Mouse (Mus musculus): ENCODE data around the gene H2-D1. TPM values are rescaled to one million over a fixed set of nuclear protein-coding genes. Genes with fewer than 3 reads are reported as not detected.

H2-D1 gene
- polyA plus RNA-seq, 1 experiment from 2014 or later = 291 TPM

DNA sequence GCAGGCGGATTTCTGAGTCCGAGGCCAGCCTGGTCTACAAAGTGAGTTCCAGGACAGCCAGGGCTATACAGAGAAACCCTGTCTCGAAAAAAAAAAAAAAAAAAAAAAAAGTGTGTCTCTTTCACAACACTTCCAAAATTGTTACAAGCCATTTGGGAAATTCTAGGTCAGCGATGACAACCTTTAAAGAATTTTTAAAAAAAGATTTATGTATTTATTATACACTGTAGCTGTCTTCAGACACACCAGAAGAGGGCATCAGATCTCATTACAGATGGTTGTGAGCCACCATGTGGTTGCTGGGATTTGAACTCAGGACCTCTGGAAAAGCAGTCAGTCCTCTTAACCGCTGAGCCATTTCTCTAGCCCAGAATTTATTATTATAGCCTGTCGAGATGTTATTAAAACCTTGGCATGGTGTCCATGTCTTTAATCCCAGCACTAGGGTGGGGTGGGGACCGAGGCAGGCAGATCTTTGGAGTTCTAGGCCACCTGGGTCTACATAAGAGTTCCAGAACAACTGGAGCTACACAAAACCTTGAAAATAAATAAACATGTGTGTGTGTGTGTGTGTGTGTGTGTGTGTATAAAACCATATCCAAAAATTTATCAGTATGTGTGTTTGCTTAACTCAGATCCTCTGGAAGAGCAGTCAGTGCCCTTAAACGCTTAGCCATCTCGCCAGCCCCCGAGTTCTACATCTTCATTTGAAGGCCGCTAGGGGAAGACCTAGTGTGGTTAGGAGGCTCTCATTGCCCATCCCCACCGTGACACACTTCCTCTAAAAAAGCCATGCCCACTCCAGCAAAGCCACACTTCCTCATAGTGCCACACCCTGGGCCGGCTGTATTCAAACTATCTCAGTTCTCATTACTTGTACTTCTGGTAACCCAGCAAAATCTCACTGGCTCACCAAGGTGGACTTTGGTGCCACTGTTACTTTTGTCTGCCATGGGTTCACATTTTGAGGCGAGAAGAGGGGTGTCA, 3.7 kb upstream of the H2-D1 start:
- DNase-seq (peak; percentile 74), ATAC-seq (no peak)
- Histone ChIP-seq H3K27ac (ENCODE audit: low read depth) (peak overlapping the region; percentile 92), H3K9ac (replicated peaks) (no peak overlapping the region; the same call in 1 of the 2 replicates), H3K4me2 (ENCODE audit: low read depth, low read length) (peak overlapping the region; percentile 86; the same call in 1 of the 2 replicates), H3K4me3 (ENCODE audit: low read depth, low read length) (peak overlapping the region; percentile 57; the same call in 1 of the 2 replicates), H3K4me1 (ENCODE audit: insufficient read depth) (peaks cover 18% of the 10 kb centered on the region), H3K36me3 (replicated peaks; ENCODE audit: insufficient read depth, low read length) (peaks cover 4% of the 10 kb centered on the region), H3K9me3 (ENCODE audit: low read length) (no peaks in the 10 kb centered on the region), H3K27me3 (ENCODE audit: insufficient read depth, low read length) (no peaks in the 10 kb centered on the region)
- 31% methylated on average over 13 of the region's 14 CpGs for WGBS (ENCODE audit: insufficient replicate concordance)
- TF ChIP-seq EP300 (IDR thresholded peaks at IDR 0.05; ENCODE audit: low read depth) (no peak), CTCF (IDR thresholded peaks at IDR 0.05; ENCODE audit: low read depth) (peak; percentile 53)

DNA sequence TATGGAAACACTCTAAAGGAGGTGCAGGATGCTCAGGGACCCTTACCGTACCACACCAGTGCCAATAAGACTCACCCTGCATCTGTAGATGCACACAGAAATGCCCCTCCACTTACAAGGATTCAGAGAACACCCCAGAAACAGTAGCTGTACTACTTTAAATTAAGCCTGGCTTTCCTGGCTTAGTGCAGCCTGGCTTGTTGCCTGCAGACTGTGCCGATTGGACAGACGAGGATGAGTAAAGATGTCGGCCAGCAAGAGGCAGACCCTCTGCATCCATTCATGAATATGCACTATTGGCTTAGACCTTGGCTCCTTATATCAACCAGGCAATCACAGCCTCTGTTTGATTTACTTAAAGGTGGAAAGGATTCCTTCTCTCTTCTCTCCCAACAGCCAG, 2.9 kb upstream of the H2-D1 start:
- DNase-seq (no peak), ATAC-seq (no peak)
- 77% methylated on average over 4 of the region's 4 CpGs for WGBS (ENCODE audit: insufficient replicate concordance)
- TF ChIP-seq CTCF (IDR thresholded peaks at IDR 0.05; ENCODE audit: low read depth) (no peak), EP300 (IDR thresholded peaks at IDR 0.05; ENCODE audit: low read depth) (no peak)
- no peaks in the 10 kb centered on the region for H3K27me3 ChIP-seq (ENCODE audit: insufficient read depth, low read length)
- no peak overlapping the region; the same call in 1 of the 2 replicates for H3K9ac ChIP-seq (replicated peaks)
- peak overlapping the region; percentile 81 for H3K27ac ChIP-seq (ENCODE audit: low read depth)
- no peak overlapping the region for H3K4me3 ChIP-seq (ENCODE audit: low read depth, low read length)
- no peaks in the 10 kb centered on the region for H3K36me3 ChIP-seq (replicated peaks; ENCODE audit: insufficient read depth, low read length)
- H3K4me2 ChIP-seq (ENCODE audit: low read depth, low read length) = peak overlapping the region; percentile 38; the same call in 1 of the 2 replicates
- peaks cover 23% of the 10 kb centered on the region for H3K4me1 ChIP-seq (ENCODE audit: insufficient read depth)
- H3K9me3 ChIP-seq (ENCODE audit: low read length) = no peaks in the 10 kb centered on the region

DNA sequence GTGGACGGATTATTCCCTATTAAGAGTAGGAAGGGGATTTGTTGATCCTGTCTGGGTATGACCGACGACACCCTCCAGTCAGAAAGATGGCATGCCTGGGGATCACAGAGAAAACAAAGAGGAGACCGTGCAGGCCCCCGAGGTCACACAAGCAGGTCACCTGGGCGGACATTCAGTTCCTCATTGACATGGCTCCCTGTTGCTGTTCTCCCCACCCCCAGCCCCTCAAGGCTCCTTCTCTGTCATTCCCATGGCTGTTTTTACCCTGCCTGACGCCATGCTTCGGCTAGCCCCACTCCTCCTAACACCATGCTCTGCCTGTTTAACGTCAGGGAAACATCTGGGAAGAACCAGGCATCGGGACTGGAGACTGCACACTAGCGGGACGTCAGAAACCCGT, 879 bp upstream of the H2-D1 start:
- Histone ChIP-seq H3K27ac (ENCODE audit: low read depth) (no peak overlapping the region), H3K27me3 (ENCODE audit: insufficient read depth, low read length) (no peaks in the 10 kb centered on the region), H3K9me3 (ENCODE audit: low read length) (no peaks in the 10 kb centered on the region), H3K4me2 (ENCODE audit: low read depth, low read length) (no peak overlapping the region), H3K4me3 (ENCODE audit: low read depth, low read length) (no peak overlapping the region), H3K9ac (replicated peaks) (no peak overlapping the region), H3K36me3 (replicated peaks; ENCODE audit: insufficient read depth, low read length) (0 out of 2 replicates have a peak, but pooled peaks cover 5% of the 10 kb centered on the region), H3K4me1 (ENCODE audit: insufficient read depth) (peaks cover 23% of the 10 kb centered on the region)
- ATAC-seq = no peak
- DNase-seq = no peak
- 83% methylated on average over 13 of the region's 13 CpGs for WGBS (ENCODE audit: insufficient replicate concordance)
- TF ChIP-seq EP300 (IDR thresholded peaks at IDR 0.05; ENCODE audit: low read depth) (no peak), CTCF (IDR thresholded peaks at IDR 0.05; ENCODE audit: low read depth) (no peak)

DNA sequence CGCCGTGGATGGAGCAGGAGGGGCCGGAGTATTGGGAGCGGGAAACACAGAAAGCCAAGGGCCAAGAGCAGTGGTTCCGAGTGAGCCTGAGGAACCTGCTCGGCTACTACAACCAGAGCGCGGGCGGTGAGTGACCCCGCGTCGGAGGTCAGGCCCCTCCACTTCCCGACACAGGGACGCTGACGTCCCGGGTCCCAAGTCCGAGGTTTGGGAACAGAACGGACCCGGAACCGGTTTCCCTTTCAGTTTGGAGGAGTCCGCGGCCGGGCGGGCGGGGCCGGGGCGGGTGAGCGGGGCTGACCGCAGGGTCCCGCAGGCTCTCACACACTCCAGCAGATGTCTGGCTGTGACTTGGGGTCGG, 973 bp downstream of the H2-D1 start:
- H3K4me1 ChIP-seq (ENCODE audit: insufficient read depth) = peaks cover 20% of the 10 kb centered on the region
- TF ChIP-seq EP300 (IDR thresholded peaks at IDR 0.05; ENCODE audit: low read depth) (no peak), CTCF (IDR thresholded peaks at IDR 0.05; ENCODE audit: low read depth) (no peak)
- H3K4me2 ChIP-seq (ENCODE audit: low read depth, low read length) = peak overlapping the region; percentile 98
- H3K9me3 ChIP-seq (ENCODE audit: low read length) = no peaks in the 10 kb centered on the region
- H3K9ac ChIP-seq (replicated peaks) = peak overlapping the region; percentile 95
- H3K27ac ChIP-seq (ENCODE audit: low read depth) = peak overlapping the region; percentile 85
- peak; percentile 76 for DNase-seq
- 2% methylated on average over 31 of the region's 31 CpGs for WGBS (ENCODE audit: insufficient replicate concordance)
- peak; percentile 56 for ATAC-seq
- no peaks in the 10 kb centered on the region for H3K27me3 ChIP-seq (ENCODE audit: insufficient read depth, low read length)
- H3K4me3 ChIP-seq (ENCODE audit: low read depth, low read length) = peak overlapping the region; percentile 95
- 0 out of 2 replicates have a peak, but pooled peaks cover 5% of the 10 kb centered on the region for H3K36me3 ChIP-seq (replicated peaks; ENCODE audit: insufficient read depth, low read length)

DNA sequence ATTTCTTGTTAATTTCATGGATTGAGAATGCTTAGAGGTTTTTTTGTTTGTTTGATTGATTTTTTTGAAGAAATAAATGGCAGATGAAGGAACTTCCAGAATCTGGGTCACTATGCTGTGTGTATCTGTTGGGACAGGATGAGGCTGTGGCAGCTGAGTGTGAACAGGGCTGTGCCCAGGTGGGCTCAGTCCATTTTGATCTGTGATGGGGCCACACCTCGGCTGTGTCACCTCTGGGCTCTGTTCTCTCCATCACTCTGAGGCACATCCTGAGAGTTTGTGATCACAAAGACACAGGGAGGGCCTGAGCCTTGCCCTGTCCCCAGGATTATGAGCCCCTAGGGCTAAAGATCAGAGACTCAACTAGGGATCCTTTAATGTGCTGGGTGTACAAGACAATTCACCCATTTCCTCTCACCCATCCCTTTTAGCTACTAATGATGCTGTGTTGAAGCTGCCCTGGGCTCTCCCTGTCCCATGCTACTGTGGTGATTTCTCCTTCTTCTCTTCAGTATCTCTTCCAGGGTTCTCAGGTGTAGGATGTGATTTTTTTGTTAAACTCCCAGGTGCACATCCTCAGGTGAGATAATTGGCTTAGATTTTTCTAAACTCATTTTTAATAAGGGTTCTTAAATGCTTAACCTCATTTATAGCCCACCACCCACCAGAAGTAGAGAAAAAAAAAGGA, 5.0 kb downstream of the H2-D1 start:
- no peak overlapping the region for H3K27ac ChIP-seq (ENCODE audit: low read depth)
- H3K36me3 ChIP-seq (replicated peaks; ENCODE audit: insufficient read depth, low read length) = 0 out of 2 replicates have a peak, but pooled peaks cover 5% of the 10 kb centered on the region
- no peak overlapping the region for H3K4me2 ChIP-seq (ENCODE audit: low read depth, low read length)
- no peak overlapping the region for H3K9ac ChIP-seq (replicated peaks)
- no peaks in the 10 kb centered on the region for H3K27me3 ChIP-seq (ENCODE audit: insufficient read depth, low read length)
- WGBS (ENCODE audit: insufficient replicate concordance) = 61% methylated on average over 1 of the region's 1 CpGs
- TF ChIP-seq CTCF (IDR thresholded peaks at IDR 0.05; ENCODE audit: low read depth) (no peak), EP300 (IDR thresholded peaks at IDR 0.05; ENCODE audit: low read depth) (no peak)
- DNase-seq (no peak), ATAC-seq (no peak)
- H3K4me1 ChIP-seq (ENCODE audit: insufficient read depth) = 0 out of 2 replicates have a peak, but pooled peaks cover 5% of the 10 kb centered on the region
- H3K4me3 ChIP-seq (ENCODE audit: low read depth, low read length) = no peak overlapping the region
- H3K9me3 ChIP-seq (ENCODE audit: low read length) = no peaks in the 10 kb centered on the region
